Mouse (Mus musculus) left cerebral cortex, postnatal 25 days (tissue): Measurements from ENCODE around the gene Trim2. TPM values are rescaled to one million over a fixed set of nuclear protein-coding genes. Genes with fewer than 3 reads are reported as not detected.

ENCODE experiments used
- DNase-seq, 2 experiments: peaks; one replicate each; pipeline ENCODE4 v3.0.0; 2022; ENCODE audit warnings: low spot score in 2 of 2, mixed read lengths in 1 of 2
- intact Hi-C: fragments of 180-260 bp; cut with DNase I; formaldehyde crosslinking; loops from one replicate; pipeline ENCODE4 v1.15.1; 2025
- total RNA-seq, 2 experiments: library from RNA; stranded (reverse); gene quantifications; 2 replicates each; pipeline ENCODE4 v1.2.3; 2021

Trim2 gene
- total RNA-seq, 2 experiments from 2014 or later = 239 to 257 TPM

DNA sequence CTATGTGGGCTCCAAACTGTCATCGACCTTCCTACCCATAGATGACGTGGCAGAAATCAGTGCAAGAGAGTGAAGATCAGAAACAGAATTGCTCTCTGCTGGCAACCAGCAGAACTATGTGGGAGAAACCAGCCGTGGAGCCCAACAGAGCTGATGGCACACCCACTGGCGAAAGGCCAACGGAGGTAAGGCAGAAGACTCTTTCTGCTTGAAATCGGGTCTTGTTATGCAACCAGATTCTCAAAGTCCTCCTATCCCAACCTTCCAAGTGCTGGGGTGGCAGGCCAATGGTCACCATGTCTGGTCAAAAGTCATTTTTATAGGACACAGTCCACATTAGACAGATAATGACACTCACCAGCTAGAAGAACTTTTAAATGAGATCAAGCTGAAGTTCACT, 92.2 kb downstream of the Trim2 start:
- peak; percentile 61 to 70 for DNase-seq
- intact Hi-C loops = loop anchor here (2.0 kb wide), 1 partner anchor 24 kb away; no protein-coding TSS in a partner anchor

DNA sequence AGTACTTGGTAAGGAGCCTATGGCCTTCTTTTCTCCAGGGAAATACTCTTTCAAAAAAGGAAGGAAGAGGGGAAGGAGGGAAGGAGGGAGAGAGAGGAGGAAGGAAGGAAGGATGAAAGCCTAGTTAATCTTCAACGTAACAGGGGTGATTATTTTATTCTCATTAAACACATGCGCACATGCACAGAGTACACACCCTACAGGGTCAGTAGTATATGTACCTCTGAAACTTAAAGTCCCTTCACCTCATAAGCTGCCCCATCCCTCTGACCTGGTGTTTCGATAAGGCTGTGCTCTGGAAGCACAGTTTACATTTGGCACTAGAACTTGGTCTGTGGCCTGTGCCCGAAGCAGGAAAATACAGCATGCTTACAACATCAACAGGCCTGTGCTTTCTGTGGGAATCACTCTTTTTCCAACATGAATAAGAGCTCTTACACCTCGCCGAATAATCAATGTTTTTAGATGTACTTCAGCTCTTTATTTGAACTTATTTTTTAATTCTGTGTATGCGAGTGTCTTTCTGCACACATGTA, 95.3 kb downstream of the Trim2 start:
- intact Hi-C loops = no loop called here
- no peak for DNase-seq

DNA sequence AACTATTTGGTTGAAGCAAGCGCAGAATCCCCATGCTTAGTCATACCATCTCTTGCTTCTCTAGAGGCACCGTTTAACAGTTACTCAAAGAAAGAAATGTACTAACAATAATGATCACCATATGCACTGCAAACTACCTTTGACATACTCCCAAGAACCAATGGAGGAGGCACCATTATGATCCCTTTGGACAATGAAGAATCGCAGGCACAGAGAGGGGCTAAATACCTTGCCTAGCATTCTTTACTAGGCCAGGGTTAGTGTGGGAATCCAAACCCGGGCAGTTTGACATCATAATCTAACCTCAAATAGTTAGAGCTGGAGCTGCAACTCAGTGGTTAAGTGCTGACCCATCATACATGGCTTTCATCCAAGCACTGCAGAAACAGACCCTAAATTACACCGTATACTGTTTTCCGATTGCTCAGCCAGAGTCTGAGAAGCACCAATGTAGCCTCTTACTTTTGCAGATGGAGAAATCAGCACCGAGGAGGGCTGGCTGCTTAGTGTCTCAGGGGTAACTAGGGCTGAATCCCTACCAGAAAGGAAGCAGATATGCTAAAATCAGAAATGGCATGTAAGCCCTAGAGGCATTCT, 97.7 kb downstream of the Trim2 start:
- intact Hi-C loops = no loop called here
- DNase-seq = no peak

DNA sequence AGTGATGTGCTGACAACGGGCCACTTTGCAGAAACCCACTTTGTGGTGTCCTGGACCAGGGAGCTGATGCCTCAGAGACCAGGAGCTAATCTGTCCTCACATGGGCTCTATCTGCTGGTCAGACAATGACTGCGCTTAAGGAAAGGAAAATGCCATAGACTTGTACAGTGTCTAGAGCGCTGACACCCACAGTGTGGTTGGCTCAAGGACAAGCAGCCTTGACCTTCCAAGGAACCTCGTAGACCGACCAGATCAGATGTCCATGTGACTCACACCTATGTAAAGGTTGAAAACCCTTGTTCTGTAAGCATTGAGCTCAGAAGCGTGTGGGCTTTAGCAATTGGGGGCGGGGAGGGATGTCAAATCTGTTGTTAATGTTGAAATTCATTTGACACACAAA, 98.2 kb downstream of the Trim2 start:
- DNase-seq = no peak
- intact Hi-C loops = no loop called here

DNA sequence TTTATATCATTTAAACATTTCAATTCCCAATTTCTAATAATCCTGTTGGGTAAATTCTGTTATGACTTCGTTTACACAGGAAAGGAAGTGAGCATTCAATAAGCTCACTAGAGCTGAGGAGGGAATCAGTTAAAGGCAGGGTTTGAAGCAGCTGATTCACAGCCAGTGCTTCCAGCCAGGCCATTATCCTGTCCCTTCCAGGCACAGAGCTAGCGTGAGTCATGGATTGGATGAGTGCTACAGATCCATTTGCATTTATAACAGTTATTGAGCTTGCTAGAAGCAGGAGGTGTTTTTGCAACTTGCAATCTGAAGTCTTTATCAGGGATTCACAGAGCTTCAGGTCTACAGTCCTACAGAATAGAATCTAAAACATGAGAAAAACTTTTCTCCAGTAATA, 99.3 kb downstream of the Trim2 start:
- DNase-seq = peak in 1 of 2 experiments; percentile 75
- intact Hi-C loops = no loop called here

DNA sequence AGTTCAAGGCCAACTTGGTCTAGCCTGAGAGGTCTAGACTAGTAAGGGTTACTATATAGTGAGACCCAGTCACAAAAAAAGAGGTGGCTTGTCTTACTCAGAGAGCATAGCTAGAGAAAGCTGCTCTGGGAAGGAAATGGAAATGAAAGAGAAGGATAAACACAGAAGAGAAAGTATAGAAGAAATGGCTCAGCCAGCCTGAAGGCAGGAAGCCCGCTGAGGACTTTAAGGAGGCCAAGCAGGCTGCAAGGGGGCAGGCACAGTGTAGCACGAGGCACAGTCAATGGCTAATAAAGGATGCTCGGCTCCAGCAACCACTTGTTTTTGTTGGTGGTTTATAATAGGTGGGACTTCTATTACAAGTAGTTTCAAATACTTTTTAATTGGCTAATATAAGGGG, 100.6 kb downstream of the Trim2 start:
- no peak for DNase-seq
- intact Hi-C loops = no loop called here

DNA sequence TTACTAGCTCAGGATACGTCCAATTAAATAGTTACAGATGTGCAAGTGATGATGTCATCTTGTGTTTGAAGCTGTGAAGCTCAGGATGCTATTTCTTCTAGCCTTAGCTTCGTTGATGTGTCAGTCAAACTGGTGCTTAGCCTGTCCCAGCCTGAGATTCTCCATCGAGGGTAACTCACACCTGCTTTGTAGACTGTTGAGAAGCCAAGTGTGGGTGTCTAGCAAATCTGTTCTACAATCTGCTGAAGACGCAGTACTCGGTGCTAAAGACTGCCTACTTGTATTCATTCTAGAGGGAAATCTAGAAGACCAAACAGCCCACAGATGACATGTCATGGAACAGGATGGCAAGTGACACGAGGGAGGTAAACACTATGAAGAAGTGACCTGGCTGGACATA, 101.0 kb downstream of the Trim2 start:
- intact Hi-C loops = no loop called here

DNA sequence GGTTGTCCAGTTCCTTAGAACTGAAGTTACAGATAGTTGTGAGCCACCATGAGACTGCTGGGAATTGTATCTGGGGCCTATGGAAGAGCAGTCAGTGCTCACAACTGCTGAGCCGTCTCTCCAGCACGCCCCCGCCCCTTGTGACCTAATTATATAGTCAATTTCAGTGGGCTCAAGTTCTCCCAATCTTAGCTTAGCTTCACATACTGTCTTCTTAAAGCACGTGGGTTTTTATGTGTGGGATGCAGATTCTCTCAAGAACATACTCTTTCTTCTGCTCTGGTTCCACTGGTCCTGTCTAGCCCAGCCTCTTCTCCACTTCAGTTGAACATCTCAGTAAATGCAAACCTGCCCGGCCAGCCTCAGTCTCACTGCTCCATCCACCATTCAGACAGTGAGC, 102.0 kb downstream of the Trim2 start:
- peak in 1 of 2 experiments; percentile 80 for DNase-seq
- intact Hi-C loops = loop anchor here (1.0 kb wide), 1 partner anchor 42 kb away; no protein-coding TSS in a partner anchor

More for the DNA sequence above, 101.0 kb downstream of the Trim2 start:
- DNase-seq = peak; percentile 58 to 82

DNA sequence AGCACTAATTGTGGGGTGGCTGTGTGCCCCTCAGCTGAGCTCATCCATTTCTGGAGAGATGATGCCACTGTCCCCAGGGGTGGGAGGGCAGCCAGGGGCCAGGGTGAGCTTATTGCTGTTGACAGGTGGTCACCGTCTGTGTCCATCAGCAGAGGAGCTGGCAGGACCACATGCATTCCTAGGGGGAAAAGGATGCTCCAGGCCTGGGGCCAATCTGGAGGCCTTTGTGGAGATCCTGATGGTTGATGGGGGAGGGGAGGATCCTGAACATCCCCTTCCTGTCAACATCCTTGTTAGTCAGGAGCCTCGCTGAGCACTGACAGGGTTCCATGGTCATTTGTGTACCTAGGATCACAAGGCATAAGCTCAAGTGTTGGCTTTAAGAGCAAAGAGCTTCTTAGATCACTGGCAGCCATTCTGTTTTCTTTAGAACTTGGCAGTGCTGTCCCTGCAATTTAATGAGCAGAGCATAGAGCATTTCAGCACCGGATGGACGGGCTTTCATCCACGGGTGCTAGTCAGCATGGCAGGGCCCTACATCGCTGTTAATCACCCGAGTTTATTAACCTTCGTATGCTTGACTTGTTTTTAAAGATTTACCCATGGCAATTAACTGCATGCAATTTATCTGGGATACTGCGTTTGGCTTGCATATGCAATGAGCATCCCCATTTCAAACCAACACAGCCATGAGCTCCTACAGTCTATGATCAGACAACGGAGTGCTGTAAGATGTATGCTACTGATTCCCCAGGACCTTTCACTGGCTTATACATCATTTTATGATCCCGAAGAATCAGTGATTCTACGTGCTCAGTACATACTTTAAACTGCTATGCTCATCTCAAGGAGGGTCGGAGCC, 105.9 kb downstream of the Trim2 start:
- DNase-seq = no peak
- intact Hi-C loops = no loop called here

DNA sequence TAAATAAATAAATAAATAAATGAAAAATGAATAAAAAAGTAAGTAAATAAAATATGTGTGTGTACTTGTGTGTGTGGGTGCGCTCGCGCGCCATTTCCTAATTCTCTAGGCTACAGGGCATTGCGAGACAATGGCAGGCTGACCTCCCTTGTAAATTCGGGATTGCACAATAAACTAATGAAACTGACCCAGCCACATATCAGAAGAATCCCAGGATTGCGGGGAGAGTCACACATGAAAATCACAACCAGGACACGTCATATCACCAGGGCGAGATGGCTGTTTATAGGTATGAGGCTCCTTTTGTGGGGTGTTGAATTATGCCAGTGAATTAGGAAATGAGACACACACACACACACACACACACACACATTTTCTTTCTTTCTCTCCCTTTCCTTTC, 107.2 kb downstream of the Trim2 start:
- intact Hi-C loops = no loop called here
- DNase-seq = no peak

DNA sequence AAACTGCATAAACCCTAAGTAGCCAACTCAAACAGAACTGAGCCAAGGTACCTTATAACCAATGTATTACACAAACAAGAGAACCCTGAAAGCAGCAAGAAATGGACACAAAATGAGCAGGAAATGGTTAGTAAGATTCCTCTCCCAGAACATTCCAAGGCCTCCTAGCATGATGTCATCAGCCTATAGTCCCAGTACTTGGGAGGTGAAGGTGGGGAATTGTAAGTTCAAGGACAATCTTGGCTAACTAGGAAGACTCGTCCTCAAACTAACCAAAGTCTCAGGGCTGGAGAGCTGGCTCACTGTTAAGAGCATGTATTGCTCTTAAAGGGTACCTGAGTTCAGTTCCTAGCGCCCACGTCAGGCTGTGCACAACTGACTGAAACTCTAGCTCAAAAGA, 108.4 kb downstream of the Trim2 start:
- intact Hi-C loops = no loop called here
- DNase-seq = no peak

DNA sequence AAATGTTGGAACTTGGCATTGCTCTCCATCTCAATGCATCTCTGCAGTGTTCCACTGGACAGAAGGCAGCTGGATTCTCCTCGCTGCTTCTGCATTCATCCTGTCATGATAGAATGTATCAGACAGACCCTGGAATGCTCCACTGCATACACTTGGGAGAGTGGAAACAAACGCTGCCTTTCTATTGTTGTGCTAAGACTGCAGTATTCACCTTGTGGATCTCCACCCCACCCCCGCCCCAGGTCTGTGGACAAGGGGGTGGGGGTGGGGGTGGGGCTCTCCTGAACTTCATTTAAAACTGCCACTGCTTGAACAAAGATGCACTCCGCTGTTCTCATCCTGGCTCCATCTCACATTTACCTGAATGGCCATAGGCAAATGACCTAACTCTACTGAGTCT, 112.8 kb downstream of the Trim2 start:
- no peak for DNase-seq
- intact Hi-C loops = loop anchor here (5.0 kb wide), 1 partner anchor 113 kb away; the partner anchor contains the start of gene Trim2

DNA sequence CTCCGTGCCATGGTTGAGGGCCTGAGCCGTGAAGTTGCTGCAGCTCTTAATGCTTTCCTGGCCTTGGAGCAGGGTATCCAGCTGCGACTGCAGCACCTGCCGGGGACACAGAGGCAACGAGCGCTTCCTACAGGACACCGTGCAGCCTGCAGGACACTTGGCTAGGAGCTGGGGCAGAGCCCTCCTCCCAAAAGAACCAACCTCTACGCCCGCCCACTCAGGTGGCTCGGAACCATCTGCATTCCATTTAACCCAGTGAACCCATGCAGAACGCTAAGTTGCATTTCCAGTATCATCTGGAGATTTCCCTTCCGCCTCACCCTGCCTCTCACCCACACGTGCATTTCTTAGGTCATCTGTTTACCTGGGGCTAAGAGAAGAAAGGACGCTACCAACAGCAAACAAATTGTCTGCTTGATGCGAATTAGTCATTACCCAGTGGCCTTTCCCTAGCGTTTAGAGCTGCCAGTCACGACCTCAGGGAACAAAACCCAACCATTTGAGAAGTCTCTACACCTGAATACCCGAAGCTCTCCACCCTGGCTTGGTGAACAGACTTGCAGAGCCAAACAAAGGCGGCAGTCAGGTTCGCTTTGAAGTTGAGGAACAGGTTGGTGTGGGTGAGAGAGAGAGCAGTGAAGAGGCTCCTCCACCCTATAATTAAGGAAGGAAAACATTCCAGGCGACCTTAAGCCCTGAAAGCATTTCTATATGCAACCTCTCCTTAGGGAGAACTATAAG, 115.4 kb downstream of the Trim2 start:
- DNase-seq = no peak
- intact Hi-C loops = loop anchor here (2.0 to 5.0 kb wide), 2 partner anchors 23 to 116 kb away; partner anchors contain the start of gene Trim2

DNA sequence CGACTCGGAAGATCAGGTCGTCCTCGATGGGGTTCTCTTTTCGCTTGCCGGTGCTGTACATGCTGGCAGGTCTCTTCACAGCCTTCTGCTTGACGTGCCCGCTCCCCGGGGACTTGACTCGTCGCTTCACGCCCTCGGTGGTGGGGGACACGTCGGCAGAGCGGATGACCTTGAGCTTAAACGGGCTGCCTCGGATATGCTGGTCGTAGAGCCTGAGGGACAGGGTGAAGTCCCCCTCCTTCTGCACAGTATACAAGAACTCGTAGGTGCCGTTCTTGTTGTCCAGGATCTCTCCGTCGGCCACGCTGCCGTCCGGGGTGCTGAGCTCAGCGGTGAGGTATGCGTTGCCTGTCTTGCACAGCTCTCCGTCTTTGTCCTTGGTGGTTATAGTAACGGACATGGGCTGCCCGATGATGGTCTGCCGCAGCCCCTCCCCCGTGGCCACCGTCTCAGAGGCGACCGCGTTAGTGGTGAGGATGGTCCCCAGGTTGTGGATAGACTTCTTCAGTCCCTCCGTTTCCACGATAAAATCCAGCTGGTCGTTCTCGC, 116.1 kb downstream of the Trim2 start:
- peak in 1 of 2 experiments; percentile 31 for DNase-seq
- intact Hi-C loops = loop anchor here (2.0 to 5.0 kb wide), 2 partner anchors 24 to 117 kb away; partner anchors contain the start of gene Trim2

DNA sequence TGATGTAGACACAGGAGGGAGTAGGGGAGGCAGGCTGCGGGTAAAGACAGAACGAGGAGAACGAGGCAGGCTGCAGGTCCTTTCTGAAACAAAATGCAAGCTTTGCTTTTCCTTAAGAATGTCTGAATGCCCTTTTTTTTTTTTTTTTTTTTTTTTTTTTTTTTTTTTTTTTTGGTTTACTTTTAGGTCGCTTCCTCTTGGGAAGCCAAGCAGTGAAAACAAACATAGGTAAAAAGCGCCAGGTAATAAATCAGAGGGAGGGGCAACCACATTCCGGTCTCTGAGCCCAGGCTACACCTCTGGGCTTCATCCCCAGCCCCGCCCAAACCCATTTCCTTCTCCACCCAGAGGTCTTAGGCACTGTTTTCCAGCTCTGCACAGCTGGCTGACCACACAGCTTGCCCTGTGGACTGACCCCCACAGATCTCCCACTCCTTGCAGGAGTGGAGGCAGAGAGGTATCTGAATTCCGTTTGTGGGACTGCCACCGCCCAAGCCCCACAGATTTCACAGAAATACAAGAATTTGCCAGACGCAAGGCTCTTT, 117.0 kb downstream of the Trim2 start:
- intact Hi-C loops = loop anchor here (2.0 to 5.0 kb wide), 2 partner anchors 25 to 118 kb away; partner anchors contain the start of gene Trim2
- no peak for DNase-seq

DNA sequence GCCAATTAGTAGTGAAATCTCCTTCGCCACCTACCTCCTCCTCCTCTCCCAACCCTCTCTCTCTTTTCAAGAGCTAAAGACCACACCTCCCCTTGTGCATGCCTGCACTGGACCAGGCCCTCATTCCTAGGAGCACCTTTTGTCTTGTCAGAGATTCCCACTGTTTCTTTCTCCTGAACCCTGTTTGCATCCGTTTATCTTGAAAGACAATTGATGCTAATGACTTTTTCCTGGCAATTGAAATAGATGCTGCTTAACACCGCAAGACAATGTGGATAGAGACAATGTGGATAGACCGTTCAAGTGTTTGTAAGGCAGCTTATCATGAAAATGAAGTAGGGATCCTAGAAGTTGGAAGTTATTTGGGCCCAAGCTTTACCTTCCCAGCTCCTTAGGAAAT, 125.0 kb downstream of the Trim2 start:
- intact Hi-C loops = no loop called here
- no peak for DNase-seq

DNA sequence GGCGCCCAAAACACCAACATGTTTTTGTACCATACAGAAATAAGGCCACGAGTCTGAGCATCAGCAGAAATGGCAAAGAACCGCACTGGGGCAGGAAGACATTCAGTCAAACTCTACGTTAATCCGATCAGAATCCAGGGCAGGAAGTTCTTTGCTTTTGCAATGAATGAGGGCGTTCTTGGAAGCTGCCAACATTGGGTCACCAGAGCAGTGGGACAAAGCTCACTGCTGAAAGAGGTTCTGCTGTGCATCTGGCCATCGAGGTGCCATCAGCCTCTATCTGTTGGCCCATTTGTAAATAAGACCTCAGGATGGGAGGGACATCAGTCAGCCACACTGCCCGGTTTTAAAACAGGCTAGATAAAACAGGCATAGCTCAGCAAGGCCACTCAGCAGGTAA, 125.6 kb downstream of the Trim2 start:
- no peak for DNase-seq
- intact Hi-C loops = no loop called here

DNA sequence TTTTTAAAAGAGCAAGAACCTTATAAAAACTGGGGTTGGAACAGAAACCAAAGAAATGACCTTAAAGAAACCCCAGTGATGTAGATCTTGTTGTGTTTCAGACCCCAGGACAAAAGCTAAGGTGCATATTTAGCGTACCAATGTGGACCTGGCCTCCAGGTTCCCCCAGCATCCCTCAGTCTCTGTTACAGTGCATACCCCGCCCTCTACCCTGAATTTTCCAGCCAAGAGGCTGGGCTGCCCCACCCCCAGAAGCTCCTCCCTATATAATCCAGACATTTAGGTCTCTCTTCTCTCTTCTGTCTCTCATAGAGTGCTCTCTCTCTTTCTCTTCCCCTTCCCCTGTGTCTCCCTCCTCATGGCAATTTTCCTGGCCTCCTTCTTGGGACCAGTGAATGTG, 126.4 kb downstream of the Trim2 start:
- intact Hi-C loops = no loop called here
- DNase-seq = no peak

DNA sequence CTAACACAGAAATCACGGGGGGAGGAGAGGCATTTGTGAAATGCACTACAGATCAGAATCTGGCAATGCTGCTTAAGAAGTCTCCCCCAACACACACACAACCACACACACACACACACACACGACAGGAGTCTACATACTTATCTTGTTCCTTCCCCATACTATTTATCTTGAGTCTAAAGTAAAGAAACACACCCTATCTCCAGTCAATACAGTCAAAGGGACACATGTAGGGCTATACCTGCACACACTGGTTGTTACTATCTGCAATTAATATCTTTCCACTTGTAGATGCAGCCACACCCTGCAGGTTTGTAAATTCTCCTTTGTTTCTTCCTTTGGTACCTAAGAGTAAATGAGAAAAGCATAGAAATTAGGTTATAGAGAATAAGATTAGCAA, 128.8 kb downstream of the Trim2 start:
- intact Hi-C loops = loop anchor here (5.0 to 10.0 kb wide), 3 partner anchors 44 to 367 kb away; no protein-coding TSS in a partner anchor
- no peak for DNase-seq
